ENCODE assay signal across 20 mouse cellular contexts in genomic region chr3:50979592-50979991, GRCm38 (mm10).
A peak's percentile ranks its signal among the peaks of the same experiment; 100 is the strongest.
DNase-seq lines count a peak whose midpoint lies in the region; ATAC-seq and TF ChIP-seq lines count a peak whose summit lies in the region.
"Had no signal": no experiment of that assay in that cellular context is flagged by ENCODE, and none has a peak within 500 bp of the region (broad histone marks: within the 10 kb centered on the region; RNA-seq: fewer than 3 reads in every experiment).

No protein-coding gene starts in this region.

- H3K36me3 ChIP-seq in forebrain, postnatal 0 days (ENCODE audit: insufficient read depth), result no peaks in the 10 kb centered on the region
- H3K36me3 ChIP-seq in forebrain, embryonic 16.5 days (ENCODE audit: control insufficient read depth, insufficient read depth), result no peaks in the 10 kb centered on the region
- H3K36me3 ChIP-seq in liver, postnatal 0 days (replicated peaks; ENCODE audit: insufficient read depth, low read length), result no peaks in the 10 kb centered on the region
- H3K36me3 ChIP-seq: embryonic facial prominence, embryonic 13.5 days; hindbrain, embryonic 10.5 days; limb, embryonic 12.5 days; liver, embryonic 13.5 days; stomach, embryonic 15.5 days had no signal

- DNase-seq in forebrain, postnatal 0 days, result no peak
- no peak for DNase-seq in liver, postnatal 0 days
- no peak for DNase-seq in liver
- peak; percentile 4 for DNase-seq in thymus, postnatal 14 days
- DNase-seq in thymus, postnatal 25 days, result no peak
- DNase-seq in adrenal gland, postnatal 4 days (ENCODE audit: low spot score in 2 of 2), result no peak
- DNase-seq: adrenal gland, postnatal 14 days; cerebellum, adult 11-12 months; gastrocnemius, postnatal 36 days; kidney, adult 18-20 months; kidney, postnatal 14 days; liver, embryonic 13.5 days; lung, postnatal 10 days; retina, postnatal 1 day had no signal

- no peak for TF ChIP-seq EP300 in liver, postnatal 0 days (IDR thresholded peaks at IDR 0.05; ENCODE audit: low read depth)

- 74% methylated on average over 3 of the region's 3 CpGs for WGBS in forebrain, postnatal 0 days
- WGBS in forebrain, embryonic 16.5 days, result 79% methylated on average over 3 of the region's 3 CpGs
- WGBS in liver, postnatal 0 days (ENCODE audit: insufficient replicate concordance), result 69% methylated on average over 3 of the region's 3 CpGs

- H3K9ac ChIP-seq in forebrain, postnatal 0 days, result no peak overlapping the region
- H3K9ac ChIP-seq in forebrain, embryonic 16.5 days (replicated peaks; ENCODE audit: low read depth, low read length), result no peak overlapping the region
- H3K9ac ChIP-seq in liver, postnatal 0 days (replicated peaks), result no peak overlapping the region
- H3K9ac ChIP-seq: embryonic facial prominence, embryonic 13.5 days; limb, embryonic 12.5 days; liver, embryonic 13.5 days; stomach, embryonic 15.5 days had no signal

- H3K4me2 ChIP-seq in forebrain, postnatal 0 days (ENCODE audit: low read depth), result no peak overlapping the region
- H3K4me2 ChIP-seq in forebrain, embryonic 16.5 days (ENCODE audit: low read length), result no peak overlapping the region
- H3K4me2 ChIP-seq in liver, postnatal 0 days (ENCODE audit: low read depth, low read length), result no peak overlapping the region
- H3K4me2 ChIP-seq: embryonic facial prominence, embryonic 13.5 days; limb, embryonic 12.5 days; liver, embryonic 13.5 days; stomach, embryonic 15.5 days had no signal

- H3K27me3 ChIP-seq in forebrain, postnatal 0 days (ENCODE audit: insufficient read depth, low read length), result no peaks in the 10 kb centered on the region
- no peaks in the 10 kb centered on the region for H3K27me3 ChIP-seq in forebrain, embryonic 16.5 days (replicated peaks; ENCODE audit: control insufficient read depth, insufficient read depth, low read length)
- H3K27me3 ChIP-seq in liver, postnatal 0 days (ENCODE audit: insufficient read depth, low read length), result no peaks in the 10 kb centered on the region
- H3K27me3 ChIP-seq: embryonic facial prominence, embryonic 13.5 days; limb, embryonic 12.5 days; liver, embryonic 13.5 days; stomach, embryonic 15.5 days had no signal

- no peaks in the 10 kb centered on the region for H3K9me3 ChIP-seq in forebrain, postnatal 0 days (ENCODE audit: low read length)
- no peaks in the 10 kb centered on the region for H3K9me3 ChIP-seq in forebrain, embryonic 16.5 days (ENCODE audit: control insufficient read depth, low read length)
- no peaks in the 10 kb centered on the region for H3K9me3 ChIP-seq in liver, postnatal 0 days (ENCODE audit: low read length)
- H3K9me3 ChIP-seq: embryonic facial prominence, embryonic 13.5 days; hindbrain, embryonic 10.5 days; limb, embryonic 12.5 days; liver, embryonic 13.5 days; stomach, embryonic 15.5 days had no signal

- peak; percentile 34; the same call in 1 of the 2 replicates for TF ChIP-seq CTCF in forebrain, postnatal 0 days (IDR thresholded peaks at IDR 0.05; ENCODE audit: low read depth)
- TF ChIP-seq CTCF in liver, postnatal 0 days (IDR thresholded peaks at IDR 0.05; ENCODE audit: low read depth), result 0 out of 2 replicates have a peak, but pooled peaks have one; percentile 5

- no peak for ATAC-seq in forebrain, postnatal 0 days
- ATAC-seq in forebrain, embryonic 16.5 days, result no peak
- ATAC-seq in liver, postnatal 0 days, result no peak
- ATAC-seq: forebrain, embryonic 14.5 days had no signal

- no peak overlapping the region for H3K27ac ChIP-seq in forebrain, postnatal 0 days (ENCODE audit: low read depth, low read length)
- H3K27ac ChIP-seq in forebrain, embryonic 16.5 days (ENCODE audit: low read length), result no peak overlapping the region
- no peak overlapping the region for H3K27ac ChIP-seq in liver, postnatal 0 days (ENCODE audit: low read depth)
- H3K27ac ChIP-seq: embryonic facial prominence, embryonic 13.5 days; hindbrain, embryonic 10.5 days; limb, embryonic 12.5 days; liver, embryonic 13.5 days; stomach, embryonic 15.5 days had no signal

- no peak overlapping the region for H3K4me3 ChIP-seq in forebrain, postnatal 0 days (ENCODE audit: low read depth, low read length)
- no peak overlapping the region for H3K4me3 ChIP-seq in forebrain, embryonic 16.5 days (replicated peaks; ENCODE audit: low read length)
- no peak overlapping the region for H3K4me3 ChIP-seq in liver, postnatal 0 days (ENCODE audit: low read depth, low read length)
- H3K4me3 ChIP-seq: embryonic facial prominence, embryonic 13.5 days; hindbrain, embryonic 10.5 days; limb, embryonic 12.5 days; liver, embryonic 13.5 days; stomach, embryonic 15.5 days had no signal

- H3K4me1 ChIP-seq in forebrain, postnatal 0 days (ENCODE audit: insufficient read depth), result no peaks in the 10 kb centered on the region
- peaks cover 13% of the 10 kb centered on the region for H3K4me1 ChIP-seq in forebrain, embryonic 16.5 days (replicated peaks; ENCODE audit: control insufficient read depth, insufficient read depth, low read length)
- no peaks in the 10 kb centered on the region for H3K4me1 ChIP-seq in liver, postnatal 0 days (ENCODE audit: insufficient read depth)
- H3K4me1 ChIP-seq: liver, embryonic 13.5 days had no signal
